Mouse (Mus musculus): ENCODE measurements around the gene Rtf2. TPM values are rescaled to one million over a fixed set of nuclear protein-coding genes. Genes with fewer than 3 reads are reported as not detected.

Rtf2 gene
- total RNA-seq, 2 experiments from 2014 or later, result 66.5 to 74.4 TPM

DNA sequence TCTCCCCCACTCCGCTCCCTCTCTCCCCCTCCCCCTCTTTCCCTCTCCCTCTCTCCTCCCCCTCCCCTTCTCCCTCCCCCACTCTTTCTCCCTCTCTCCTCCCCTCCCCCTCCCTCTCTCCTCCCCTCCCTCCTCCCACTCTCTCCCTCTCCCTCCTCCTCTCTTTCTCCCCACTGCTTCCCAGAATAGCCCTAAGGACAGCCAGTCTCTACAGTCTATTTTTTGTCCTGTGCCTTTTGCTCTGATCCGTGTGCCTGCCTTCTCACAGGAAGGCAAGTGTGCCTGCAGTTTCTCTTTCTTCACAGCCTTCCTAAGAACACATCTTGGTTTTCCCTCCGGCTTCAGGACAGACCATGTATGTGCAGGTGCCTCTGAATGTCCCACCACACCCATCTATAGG is 37.0 kb downstream of the Rtf2 start:
- no peak for DNase-seq (ENCODE audit: low spot score in 2 of 2)
- Histone ChIP-seq H3K27ac (no peak overlapping the region), H3K4me3 (no peak overlapping the region)
- no peak for TF ChIP-seq CTCF (conservative IDR thresholded peaks at IDR 0.05)

DNA sequence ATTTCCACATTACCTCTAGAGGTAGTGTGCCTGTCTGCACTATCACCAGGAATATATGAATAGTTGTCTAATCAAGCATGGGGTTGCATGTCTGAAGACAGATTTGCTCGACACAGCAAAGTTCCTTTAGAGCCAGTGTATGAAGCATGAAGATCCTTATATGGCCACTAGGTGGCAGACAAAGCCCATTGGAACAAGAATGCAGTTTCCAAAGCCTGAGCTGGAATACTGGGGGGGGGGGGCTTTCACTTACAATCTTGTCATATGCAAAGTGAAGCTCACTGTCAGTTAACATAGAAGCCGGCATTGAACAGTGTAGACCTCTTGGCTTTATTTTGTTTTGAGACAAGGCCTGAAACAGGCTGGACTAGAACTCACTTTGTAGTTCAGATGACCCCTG is 37.5 kb downstream of the Rtf2 start:
- peak; percentile 83 for TF ChIP-seq CTCF (conservative IDR thresholded peaks at IDR 0.05)
- Histone ChIP-seq H3K4me3 (no peak overlapping the region), H3K27ac (no peak overlapping the region)
- peak; percentile 47 to 70 for DNase-seq (ENCODE audit: low spot score in 2 of 2)

DNA sequence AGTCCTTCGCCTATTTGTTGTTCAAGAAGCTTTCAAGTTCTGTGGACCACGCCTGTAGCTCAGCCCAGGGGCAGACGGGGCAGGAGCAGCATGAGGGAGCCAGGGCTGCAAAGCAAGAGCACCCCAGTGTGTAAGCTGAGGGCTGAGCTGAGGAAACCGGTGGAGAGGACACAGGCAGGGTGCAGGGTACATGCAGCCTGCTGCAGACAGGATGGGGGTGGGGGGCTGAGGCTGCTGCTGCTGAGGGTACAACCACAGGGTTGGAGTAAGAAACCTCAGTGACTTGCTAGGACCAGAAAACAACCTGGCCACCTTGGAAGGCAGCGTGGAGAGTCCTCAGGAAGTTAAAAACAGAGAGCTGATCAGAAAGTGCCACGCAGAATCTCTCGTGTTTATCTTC is 39.9 kb downstream of the Rtf2 start:
- H3K4me3 ChIP-seq, result no peak overlapping the region
- DNase-seq (ENCODE audit: low spot score in 2 of 2), result no peak
- H3K27ac ChIP-seq, result no peak overlapping the region
- TF ChIP-seq CTCF (conservative IDR thresholded peaks at IDR 0.05), result no peak

DNA sequence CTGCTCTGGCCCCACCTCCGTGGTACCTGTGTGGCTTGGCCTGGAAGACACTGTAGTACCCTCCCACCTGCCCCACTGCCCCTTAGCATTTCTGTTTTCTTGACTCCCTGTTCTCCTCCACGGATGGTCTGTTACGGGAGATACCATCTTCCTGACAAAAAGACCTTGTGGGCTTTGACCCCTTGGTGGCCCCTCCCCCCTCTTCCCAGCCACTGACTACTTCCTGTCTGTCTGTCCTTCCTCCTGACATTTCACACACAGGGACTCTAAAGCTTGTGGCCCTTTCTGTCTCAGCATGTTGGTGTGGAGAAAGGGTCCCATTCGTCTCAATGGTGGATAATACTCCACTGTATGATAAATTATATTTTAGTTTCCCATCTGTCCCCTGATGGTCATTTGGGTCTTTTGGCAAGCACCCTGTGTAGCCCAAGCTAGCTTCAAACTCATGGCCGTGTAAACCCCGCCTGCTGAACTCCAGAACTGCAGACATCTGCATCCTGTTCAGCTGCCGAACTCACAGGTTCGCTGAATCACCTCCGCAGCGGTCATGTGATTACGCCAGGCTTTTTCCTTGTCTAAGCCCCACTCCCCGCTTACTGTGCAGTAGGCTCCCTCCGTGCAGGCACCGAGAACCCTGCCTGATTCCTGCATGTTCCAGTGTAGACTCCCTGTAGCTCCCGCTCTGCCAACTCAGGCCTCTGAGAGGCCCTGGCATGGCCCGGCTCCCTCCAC is 41.5 kb downstream of the Rtf2 start:
- no peak for DNase-seq (ENCODE audit: low spot score in 2 of 2)
- TF ChIP-seq CTCF (conservative IDR thresholded peaks at IDR 0.05), result no peak
- Histone ChIP-seq H3K4me3 (no peak overlapping the region), H3K27ac (no peak overlapping the region)

DNA sequence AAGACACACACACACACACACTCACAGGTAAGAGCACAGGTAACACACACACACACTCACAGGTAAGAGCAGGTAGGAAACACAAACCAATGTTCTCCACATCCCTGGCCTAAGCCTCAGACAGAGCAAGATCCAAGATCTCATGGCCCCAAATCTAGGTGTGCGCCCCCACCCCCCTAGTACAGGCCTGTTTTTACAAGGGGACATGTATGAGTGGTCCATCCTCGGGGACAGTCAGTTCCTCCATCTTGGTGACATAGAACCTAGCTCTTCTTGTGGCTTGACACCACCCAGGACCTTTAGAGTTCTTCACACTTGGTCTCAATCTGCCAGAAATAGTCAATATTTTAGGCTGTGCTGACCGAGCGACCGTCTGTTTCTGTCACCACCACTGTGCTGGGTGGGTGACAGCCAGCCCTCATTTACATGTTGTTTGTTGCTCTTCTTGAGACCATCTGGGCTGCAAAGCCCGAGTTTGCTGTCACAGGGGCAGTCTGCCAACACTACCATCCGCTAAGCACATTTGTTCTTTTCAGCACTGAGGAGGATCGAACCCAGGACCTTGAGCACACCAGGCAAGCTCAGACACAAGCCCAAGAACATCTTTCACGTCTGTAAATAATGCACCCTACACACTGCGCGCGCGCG is 43.5 kb downstream of the Rtf2 start:
- Histone ChIP-seq H3K4me3 (no peak overlapping the region), H3K27ac (no peak overlapping the region)
- DNase-seq (ENCODE audit: low spot score in 2 of 2), result peak in 1 of 2 experiments; percentile 42
- no peak for TF ChIP-seq CTCF (conservative IDR thresholded peaks at IDR 0.05)

DNA sequence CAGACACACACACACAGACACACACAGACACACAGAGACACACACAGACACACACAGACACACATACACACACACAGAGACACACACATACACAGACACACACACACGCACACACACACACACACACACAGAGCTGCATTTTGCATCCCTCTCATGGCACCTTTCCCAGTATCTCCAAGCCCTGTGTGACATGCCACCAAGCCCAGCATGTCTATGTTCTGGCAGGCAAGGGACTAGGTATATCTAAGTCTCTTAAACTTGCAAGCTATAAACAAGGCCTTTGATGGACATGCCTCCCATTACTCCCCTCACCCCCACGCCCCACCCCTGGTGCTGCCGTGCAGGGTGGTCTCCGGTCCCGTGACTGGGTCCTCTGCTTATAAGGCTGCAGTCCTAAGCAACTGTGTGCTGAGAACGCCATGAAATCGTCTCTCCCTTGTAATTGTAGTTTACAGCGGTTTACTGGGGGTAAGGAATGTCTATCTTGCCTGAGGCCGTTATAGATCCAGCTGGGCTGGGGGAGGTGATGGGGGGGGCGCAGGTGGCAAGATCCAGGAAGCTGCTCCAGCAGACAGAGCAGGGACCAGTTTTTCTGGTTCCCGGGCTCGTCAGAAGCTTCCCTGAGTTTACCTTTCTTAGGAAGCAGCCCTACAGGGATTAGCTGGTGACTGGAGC is 44.5 kb downstream of the Rtf2 start:
- DNase-seq (ENCODE audit: low spot score in 2 of 2), result no peak
- H3K27ac ChIP-seq, result no peak overlapping the region
- H3K4me3 ChIP-seq, result no peak overlapping the region
- no peak for TF ChIP-seq CTCF (conservative IDR thresholded peaks at IDR 0.05)

DNA sequence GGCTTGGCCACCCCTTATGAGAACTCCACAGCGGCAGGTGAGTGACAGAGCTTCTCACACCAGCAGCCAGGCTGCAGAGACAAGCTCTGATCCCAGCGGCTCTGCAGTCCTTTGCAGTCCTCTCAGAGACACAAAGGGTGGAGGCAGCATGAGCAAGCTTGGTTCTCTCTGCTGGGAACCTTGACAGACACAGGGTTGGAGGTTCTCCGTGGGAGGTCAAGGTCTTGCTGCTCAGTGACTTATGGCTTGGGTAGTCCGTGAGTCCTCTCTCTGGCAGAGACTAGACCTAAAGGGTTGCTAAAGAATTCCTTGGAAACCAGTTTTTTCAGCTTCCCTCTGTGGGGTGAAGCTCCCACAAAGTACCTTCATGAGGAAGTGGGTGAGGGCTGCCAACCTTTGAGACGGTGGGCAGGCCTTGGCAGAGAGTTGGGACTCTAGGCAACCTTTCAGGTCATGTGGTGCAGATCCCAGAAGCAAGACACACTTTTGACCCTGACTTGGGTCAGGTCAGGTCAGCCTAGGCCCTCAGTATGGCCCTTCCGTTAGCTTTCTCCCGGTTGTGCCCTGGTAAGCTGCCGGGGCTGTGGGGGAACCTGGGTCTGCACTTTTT is 56.5 kb downstream of the Rtf2 start:
- Histone ChIP-seq H3K4me3 (no peak overlapping the region), H3K27ac (no peak overlapping the region)
- TF ChIP-seq CTCF (conservative IDR thresholded peaks at IDR 0.05), result no peak
- DNase-seq (ENCODE audit: low spot score in 2 of 2), result no peak

DNA sequence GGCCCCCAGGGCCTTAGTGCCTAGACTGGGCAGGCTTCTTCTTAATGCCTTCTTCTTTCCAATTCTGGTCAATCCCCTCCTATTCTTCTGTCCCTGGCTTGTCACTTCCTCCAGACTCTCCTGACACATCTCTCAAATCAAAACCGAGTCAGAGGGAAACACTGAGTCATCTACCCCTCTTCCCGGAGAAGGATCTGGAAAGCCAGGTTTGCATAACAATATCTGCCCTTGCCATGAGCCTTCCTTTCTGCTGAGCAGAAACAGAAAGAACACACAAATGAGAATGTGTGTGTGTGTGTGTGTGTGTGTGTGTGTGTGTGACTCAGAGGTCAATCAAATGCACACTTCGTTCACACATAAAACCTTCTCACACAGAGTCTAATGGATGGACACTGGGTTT is 58.5 kb downstream of the Rtf2 start:
- no peak overlapping the region for H3K27ac ChIP-seq
- no peak for DNase-seq (ENCODE audit: low spot score in 2 of 2)
- TF ChIP-seq CTCF (conservative IDR thresholded peaks at IDR 0.05), result no peak
- no peak overlapping the region for H3K4me3 ChIP-seq

DNA sequence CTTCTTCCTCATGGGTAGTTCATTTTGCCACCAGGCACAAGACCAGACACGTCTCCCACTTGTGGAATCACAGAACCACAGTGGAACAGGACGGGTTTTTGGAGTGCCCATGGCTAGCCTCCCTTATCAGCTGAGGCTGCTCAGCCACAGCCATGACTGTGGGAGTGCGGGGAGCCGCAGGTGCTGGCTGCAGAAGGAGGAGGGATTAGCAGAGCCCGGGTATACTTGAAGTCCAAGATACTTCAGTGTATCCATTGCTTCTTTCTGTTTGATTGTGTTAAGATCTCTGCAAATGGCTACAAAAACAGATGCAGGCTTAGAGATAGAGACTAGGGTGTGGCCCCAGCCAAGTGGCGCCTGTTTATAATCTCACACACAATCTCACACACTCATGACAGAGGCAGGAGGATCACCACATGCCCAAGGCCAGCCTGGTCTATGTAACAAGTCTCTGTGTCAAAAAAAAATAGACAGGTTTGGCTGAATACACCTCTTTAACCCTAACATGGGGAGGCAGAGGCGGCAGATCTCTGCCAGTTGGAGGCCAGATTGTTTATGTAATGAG is 60.5 kb downstream of the Rtf2 start:
- no peak for DNase-seq (ENCODE audit: low spot score in 2 of 2)
- Histone ChIP-seq H3K4me3 (no peak overlapping the region), H3K27ac (no peak overlapping the region)
- TF ChIP-seq CTCF (conservative IDR thresholded peaks at IDR 0.05), result no peak

DNA sequence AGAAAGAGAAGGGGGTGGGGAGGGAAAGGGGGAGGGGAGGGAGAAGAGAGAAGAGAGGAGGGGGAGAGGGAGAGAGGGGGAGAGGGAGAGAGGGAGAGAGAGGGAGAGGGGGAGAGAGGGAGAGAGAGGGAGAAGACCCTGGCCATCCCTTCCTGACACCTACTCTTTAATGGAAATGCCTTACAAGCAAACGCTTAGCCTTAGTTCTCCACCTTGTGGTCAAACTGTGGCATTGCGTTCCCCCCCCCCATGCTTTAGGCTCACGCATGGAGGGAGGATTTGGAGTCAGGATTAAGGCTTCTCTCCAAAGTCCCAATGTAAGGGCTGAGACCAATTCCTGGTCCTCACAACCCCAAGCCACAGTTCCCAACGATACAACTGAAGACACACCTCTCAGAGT is 61.0 kb downstream of the Rtf2 start:
- Histone ChIP-seq H3K4me3 (no peak overlapping the region), H3K27ac (no peak overlapping the region)
- peak in 1 of 2 experiments; percentile 45 for DNase-seq (ENCODE audit: low spot score in 2 of 2)
- TF ChIP-seq CTCF (conservative IDR thresholded peaks at IDR 0.05), result peak; percentile 79

DNA sequence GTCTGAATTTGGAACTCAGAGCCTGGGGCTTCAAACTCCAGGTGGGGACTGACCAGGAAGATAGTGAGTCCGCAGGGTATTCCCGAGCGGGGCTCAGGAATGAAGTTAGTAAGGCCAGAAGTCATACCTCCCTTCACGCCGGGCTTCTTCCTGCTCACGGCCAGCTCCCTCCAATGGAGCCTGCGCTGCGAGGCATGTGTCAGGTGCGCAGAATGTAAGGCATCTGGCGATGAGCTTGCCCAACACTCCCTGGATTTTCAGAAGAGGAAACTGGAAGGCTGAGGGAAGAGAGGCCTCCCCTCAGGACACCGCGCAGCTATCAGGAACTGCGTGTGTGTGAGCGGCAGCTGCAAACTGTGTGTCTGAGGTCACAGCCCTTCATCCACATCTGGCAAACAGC is 61.8 kb downstream of the Rtf2 start:
- Histone ChIP-seq H3K27ac (no peak overlapping the region), H3K4me3 (no peak overlapping the region)
- no peak for TF ChIP-seq CTCF (conservative IDR thresholded peaks at IDR 0.05)
- DNase-seq (ENCODE audit: low spot score in 2 of 2), result no peak

DNA sequence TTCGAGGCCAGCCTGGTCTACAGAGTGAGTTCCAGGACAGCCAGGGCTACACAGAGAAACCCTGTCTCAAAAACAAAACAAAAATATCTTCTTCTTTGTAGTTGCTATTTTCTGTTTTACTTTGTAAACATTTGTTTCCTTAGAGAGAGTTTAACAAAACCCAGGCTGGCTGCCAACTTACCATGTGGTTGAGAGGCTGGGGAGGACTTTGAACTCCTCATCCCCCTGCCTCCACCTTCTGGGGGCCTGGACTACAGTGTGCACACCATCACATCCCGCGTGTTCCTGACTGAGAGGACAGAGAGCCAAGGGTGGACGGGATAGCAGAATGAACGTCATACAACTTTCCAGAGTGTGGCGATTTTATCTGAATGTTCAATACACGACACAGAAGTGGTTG is 65.8 kb downstream of the Rtf2 start:
- no peak for DNase-seq (ENCODE audit: low spot score in 2 of 2)
- Histone ChIP-seq H3K27ac (no peak overlapping the region), H3K4me3 (no peak overlapping the region)
- TF ChIP-seq CTCF (conservative IDR thresholded peaks at IDR 0.05), result no peak

Data from layer of hippocampus, adult 2 months (tissue).